Mouse (Mus musculus) spleen, adult 2 months (tissue): ENCODE results near the gene Mef2c.

Source experiments
- CTCF ChIP-seq: fragments of 200-500 bp; IDR thresholded peaks from 2 replicates; pipeline ENCODE4 v1.5.1; 2011; ENCODE audit warnings: mild to moderate bottlenecking, inconsistent platforms; ENCODE audit not compliant: insufficient read depth, insufficient read length, insufficient replicate concordance; ENCODE audit errors: extremely low read depth
- POLR2A ChIP-seq: fragments of 200-500 bp; IDR thresholded peaks from 2 replicates; pipeline ENCODE4 v1.6.1; 2011; ENCODE audit warnings: low read depth, low read length, inconsistent platforms

- no peak for TF ChIP-seq CTCF
- no peak for TF ChIP-seq POLR2A
Observed at GRCm38 (mm10) chr13:83572469-83572868, 68.6 kb downstream of the Mef2c start.
